Mouse (Mus musculus): ENCODE results near the gene Dnah11.
"Not testable (repeated sequence)": the region's sequence is repeated elsewhere in the genome, so short reads cannot be mapped to it uniquely, and the experiment has no call there.

Dnah11 gene

DNA sequence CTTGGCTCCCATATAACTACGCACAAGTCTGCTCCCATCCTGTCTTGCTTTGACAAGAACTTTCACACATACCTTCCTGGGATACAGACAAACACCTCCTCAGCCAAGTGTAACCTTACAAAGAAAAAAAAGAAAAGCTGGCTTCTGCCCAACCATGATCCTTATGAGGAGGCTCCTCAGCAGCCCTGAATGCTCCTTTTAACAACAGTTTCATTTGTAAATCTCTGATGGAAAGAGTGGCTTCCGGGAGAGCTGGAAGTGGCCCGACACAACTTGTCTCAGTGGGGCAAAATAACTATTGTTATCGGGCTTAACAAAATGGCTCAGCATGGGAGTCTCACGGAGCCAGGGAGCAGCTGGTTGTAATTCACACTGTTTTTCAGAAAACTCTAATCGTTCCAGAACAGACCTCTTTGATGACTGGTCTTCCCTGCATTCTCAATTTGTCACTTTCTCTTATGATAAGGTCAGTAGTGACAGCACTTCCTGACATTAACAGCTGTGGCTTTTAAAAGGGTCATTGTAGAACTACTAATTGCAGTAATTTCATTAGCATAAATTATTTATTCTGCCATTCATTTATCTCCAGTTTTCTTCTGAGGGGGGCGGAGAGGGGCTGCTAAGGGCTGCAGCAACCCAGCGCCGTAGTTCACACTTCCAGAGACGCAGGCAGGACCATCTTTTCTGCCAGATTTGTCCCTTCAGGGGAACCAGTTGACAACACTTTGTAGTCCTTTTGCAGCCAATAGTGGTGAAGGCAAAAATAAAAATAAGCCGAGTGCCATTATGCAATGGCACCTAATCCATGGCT lies 209.6 kb downstream of the Dnah11 start:
- no peak for DNase-seq (ENCODE audit: extremely low read depth, low read depth, low spot score)

DNA sequence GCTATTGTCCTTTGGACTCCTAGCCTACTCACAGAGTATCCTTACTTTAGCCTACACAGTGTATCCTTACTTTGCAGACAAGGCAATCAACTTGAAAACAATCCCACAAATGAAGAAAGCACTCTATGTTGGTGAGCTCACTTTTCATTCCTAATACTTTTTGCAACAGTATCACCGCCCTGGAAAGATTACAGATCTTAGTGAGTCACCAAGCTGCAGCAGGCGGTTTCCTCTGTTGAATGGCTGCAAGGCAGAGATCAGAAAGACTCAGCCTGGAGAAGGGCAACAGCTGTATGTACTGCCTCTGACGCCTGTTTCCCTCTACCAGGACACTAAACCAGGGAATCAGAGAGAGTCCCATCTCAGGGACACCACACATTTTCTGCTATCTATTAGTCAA lies 218.5 kb downstream of the Dnah11 start:
- DNase-seq (ENCODE audit: extremely low read depth, low read depth, low spot score), result no peak

DNA sequence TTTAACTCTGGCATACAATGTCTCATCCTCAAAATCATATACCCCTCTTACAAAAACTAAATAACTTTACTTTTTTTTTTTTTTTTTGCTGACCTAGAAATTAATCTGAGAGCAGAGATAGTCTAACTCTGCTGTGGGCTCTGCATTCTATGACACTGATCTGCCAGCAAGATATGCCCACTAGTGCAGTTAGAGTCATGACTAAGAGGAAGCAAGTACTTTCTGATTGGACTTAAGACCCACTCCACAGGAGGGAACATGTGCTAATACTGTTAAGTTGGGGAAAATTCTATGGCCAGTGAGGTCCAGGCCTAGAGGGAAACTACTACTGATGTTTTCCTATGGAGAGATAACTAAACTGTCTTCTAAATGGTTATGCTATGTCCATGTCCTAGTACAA lies 225.1 kb downstream of the Dnah11 start:
- no peak for DNase-seq (ENCODE audit: extremely low read depth, low read depth, low spot score)

DNA sequence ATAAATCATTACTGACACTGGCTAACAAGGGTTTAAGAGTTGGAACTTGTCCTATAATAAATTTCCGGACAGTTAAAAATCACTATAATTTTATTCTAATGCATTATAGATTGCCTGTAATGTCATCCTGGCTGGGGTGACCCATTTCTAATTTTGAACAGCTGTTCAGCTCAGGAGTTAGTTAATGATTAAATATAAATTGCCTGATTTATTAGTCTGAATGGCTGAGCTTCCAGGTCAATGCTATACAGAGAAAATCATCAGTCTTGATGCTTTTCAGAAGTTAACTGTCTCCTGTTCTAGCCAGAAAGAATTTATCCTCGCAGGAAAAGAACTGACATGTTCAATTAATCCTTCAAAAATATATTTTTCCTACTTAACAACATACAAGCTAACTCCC lies 236.1 kb downstream of the Dnah11 start:
- DNase-seq (ENCODE audit: extremely low read depth, low read depth, low spot score), result no peak

DNA sequence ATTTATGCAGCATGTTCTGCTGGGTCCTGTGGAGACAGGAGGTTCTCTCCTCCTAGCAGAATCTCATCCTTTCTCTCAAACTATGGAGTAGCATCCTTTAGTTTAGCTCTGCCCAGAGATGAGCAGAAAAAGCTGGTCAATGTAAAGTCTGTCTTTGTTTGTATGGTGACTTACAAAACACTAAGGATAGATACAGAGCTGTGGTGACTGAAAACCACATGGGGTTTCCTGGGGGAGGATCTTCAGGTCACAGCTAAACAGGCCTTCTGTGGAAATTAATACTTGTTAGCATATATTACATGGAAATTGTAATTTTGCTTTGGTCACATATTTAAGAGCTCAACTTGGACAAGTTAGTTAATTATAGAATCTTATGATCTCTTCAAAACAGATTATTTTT lies 239.6 kb downstream of the Dnah11 start:
- no peak for DNase-seq (ENCODE audit: extremely low read depth, low read depth, low spot score)

DNA sequence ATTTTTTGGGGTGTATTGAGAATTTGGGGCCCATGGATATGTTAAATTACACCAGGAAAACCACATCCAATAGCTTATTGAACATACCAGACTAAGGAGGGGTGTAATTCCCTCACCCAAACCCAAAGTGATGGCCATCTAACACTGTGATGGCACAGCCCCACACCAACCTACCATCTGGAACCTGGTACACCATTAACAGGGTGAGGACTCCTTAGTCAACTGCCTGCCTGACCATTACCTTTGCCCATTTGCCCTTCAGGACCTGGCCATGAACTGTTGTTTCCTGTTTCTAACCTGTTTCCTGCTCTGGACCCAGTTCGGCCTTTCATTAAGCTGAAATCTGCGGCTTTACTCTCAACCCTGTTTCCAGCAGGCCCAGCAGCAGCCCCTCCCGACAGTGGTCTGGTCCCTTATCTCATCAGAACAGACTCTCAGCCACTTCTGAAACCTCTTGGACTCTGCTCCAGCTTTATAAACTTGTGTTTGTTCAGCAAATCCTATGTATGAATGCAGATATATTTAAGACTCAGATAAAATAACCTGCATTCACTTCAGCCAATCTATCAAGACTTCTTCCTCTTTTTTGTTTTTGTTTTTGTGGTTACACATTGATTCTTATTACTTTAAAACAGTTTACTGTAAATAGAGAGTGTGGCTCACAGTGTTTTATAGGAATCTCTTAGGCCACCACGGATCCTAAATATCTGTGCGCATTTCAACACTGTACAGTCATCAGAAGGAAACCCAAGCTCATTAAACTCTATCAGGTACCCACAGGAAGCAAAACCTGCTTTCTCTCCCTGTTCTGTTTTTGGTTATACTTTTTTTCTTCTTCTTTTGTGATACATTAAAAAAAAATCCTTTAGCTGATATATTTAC lies 251.8 kb downstream of the Dnah11 start:
- no peak for DNase-seq (ENCODE audit: extremely low read depth, low read depth, low spot score)

DNA sequence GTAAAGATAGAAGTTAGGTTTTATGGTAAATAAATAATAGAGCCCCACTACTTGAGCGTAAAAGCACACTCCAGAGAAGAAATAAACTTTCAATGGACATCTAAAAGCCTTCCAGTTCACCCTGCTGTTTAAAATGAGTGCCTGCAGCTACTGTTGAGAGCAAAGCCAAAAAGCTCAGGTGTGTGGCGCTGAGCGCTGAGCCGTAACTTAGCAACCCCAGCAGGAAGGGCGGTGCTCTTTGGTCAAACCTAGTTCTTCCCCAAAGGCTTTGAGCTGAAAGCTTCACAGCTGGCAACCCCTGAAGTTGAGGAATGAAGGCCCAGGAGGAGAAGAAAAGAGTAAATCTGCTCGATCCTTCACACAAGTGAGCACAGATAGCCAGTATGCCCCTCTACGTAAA lies 256.9 kb downstream of the Dnah11 start:
- DNase-seq (ENCODE audit: extremely low read depth, low read depth, low spot score), result no peak

DNA sequence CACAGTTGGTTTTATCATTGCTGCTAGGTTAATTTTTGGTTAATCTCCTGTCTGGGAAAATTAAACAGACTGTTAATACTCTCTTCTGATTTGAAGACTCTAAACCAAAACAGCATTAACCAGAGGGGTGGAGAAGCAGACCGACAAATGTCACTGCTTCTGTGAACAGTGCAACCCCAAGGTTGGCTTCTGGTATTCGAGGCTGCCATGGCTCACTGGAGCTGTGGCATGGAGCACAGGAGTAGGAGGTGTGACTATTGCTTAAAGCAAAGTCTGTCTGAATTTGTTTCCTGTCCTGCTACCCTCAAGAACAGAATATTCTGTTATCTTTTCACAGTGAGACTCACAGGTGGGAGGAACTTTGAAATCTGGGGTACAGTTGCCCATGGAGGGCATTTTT lies 260.6 kb downstream of the Dnah11 start:
- no peak for DNase-seq (ENCODE audit: extremely low read depth, low read depth, low spot score)

DNA sequence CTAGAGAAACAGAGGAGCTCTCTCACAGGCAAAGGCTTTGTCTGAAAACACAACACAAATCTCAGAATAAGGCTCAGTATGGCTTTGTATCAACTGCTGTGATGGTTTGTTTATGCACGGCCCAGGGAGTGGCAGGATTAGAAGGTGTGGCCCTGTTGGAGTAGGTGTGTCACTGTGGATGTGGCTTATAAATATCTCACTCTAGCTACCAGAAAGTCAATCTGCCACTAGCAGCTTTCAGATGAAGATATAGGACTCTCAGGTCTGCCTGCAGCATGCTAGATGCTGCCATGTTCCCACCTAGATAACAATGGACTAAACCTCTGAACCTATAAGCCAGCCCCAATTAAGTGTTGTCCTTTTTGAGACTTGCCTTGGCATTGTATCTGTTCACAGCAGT lies 266.8 kb downstream of the Dnah11 start:
- DNase-seq (ENCODE audit: extremely low read depth, low read depth, low spot score), result no peak

DNA sequence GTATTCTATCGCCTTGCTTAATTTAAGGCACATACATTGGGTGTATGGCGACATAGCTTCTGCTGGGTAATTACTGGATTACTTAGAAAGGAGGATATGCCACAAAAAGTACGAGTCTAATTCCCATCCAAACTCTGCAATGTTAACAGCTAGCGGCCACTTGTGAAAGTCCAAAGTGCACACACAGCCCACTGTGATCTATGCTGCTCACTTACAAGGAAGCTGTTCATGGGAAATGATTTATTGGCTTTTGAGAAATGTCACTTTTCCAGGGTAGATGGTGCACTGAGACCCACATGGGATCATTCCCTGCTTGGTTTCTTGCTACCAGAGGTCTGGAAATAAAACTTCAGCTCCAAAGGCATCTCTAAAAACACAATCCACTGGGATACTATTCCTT lies 269.1 kb downstream of the Dnah11 start:
- no peak for DNase-seq (ENCODE audit: extremely low read depth, low read depth, low spot score)

DNA sequence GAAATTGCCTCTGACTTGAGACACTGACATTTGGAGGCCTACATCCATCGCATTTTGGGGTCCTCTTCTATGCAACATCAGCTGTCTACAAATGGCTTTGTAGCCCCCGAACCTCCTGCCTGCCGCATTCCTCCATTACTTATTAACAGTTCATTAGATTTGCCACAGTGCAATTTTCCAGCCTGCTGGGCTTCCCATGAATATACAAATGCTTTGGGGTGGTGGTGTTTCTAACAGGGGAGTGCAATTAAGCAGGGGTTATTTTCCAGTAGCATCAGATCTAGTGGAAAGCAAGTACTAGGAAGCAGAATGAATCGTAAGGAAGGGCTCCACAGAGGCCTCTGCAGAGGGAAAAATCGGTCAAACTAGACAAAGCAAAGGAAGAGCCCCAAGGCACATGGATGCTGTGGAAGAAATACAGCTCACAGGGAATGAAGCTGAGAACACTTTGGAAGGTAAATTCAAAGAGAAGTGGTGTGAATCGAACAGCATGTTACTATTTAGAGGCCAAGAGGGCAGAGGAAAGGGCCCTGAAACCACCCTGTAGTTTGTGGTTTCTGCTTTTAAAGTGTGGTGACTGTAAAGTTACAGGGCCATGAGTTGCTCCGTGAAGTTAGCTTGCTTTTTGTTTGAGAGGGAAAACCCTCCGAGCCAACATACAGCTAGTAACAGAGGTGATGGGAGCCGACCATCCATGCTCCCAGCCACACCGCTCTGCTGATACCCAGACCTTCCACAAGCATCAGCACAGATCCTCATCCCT lies 282.8 kb downstream of the Dnah11 start:
- no peak for DNase-seq (ENCODE audit: extremely low read depth, low read depth, low spot score)

DNA sequence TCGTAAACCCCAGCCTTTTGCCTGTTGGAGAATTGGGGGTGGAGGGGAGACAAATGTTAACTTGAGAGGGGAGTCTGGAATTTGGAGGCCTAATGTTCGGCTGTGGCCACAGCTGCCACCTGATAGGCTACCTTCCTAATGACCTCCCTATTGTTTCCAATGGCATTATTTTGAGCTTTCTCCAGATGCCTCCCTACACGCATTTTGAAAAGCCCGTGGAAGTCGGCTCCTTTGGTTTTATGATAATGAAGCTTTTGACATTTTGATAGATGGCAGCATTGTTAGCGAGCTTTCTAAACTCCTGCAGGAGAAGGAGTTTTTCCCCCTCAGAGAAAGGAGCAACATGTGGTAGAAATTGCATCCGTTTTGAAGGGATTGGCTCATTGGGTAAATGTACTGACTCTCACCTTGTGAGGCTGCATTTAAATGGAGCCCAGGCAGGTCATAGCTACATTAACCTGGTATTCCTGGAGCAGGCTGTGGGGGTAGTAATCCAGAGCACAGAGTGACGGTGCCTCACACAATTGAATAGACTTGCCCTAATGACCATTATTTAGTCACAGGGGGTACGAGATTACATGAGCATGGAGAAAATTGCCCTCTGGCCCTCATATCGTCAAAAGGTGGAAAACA lies 284.1 kb downstream of the Dnah11 start:
- no peak for DNase-seq (ENCODE audit: extremely low read depth, low read depth, low spot score)

DNA sequence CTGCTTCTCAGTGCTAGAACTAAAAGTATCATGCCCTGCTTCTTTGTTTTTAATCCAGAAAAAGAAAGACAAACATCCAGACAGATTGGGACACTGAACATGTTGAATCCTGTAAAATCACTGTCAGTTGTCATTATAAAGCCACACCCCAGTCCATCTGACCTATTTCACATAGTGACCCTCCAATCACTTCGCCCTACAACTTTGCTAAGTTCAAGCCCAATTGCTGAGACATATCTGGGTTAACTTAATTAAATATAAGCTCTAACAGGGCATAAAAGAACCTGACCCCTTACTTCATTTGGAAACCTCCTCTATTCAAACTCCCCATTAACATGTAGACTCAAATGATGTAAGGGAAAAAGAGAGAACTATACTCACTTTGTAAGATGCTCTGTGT lies 287.4 kb downstream of the Dnah11 start:
- DNase-seq (ENCODE audit: extremely low read depth, low read depth, low spot score), result no peak

DNA sequence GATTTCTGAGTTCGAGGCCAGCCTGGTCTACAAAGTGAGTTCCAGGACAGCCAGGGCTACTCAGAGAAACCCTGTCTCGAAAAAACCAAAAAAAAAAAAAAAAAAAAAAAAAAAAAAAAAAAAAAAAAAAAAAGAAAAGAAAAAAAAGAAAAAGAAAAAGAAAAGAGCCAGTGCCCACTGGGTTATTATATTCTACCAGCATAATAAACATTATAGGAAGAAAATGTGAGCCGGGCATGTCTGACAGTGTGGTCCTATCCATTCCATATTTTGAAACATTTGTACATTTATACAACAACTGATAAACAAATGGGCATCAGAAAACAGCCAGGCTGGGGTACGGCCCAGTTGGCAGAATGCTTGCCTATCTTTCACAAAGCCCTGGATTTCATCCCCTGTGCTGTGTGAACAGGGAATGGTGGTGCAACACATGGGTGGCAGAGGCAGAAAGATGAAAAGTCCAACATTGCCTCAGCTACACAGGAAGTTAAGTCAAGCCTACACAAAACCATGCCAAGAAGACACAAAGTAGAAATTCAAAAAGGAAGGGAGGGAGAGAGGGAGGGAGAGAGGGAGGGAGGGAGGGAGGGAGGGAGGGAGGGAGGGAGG lies 293.5 kb downstream of the Dnah11 start:
- DNase-seq (ENCODE audit: extremely low read depth, low read depth, low spot score), result not testable (repeated sequence)

DNA sequence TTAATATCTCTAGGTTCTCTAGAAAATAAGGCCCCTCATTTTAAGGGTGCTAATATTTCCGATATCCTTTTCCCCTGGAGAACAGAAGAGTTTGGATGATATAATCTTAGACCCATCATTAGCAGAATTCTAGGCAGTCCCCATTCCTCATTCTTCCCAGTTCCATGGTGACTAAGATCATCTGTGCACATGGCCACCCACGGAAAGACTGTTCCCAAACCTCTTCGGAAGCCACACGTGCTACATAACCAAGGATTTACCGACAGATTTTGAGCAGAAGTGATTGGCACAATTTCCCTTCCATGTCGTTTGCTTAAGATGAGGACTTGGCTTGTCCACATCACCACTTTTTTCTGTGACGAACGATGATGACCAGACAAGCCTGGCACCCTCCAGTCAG lies 295.2 kb downstream of the Dnah11 start:
- no peak for DNase-seq (ENCODE audit: extremely low read depth, low read depth, low spot score)

DNA sequence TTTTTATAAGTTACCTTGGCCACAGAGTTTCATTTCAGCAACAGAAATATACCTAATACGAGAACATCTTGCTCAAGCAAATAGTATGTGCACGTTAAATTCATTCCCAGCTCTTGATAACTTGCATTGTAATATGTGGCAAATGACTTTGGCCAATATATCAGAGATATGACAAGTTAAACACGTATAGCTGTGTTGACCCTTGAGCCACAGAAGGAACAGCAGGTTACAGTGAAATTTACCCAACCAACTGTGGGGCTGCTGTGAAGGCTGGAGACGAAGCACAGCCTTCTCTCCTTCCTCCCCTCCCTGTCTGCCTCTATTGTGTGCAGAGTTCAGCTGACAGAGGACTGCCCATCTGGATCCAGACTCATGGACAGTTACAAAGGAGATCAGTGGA lies 297.5 kb downstream of the Dnah11 start:
- not testable (repeated sequence) for DNase-seq (ENCODE audit: extremely low read depth, low read depth, low spot score)

DNA sequence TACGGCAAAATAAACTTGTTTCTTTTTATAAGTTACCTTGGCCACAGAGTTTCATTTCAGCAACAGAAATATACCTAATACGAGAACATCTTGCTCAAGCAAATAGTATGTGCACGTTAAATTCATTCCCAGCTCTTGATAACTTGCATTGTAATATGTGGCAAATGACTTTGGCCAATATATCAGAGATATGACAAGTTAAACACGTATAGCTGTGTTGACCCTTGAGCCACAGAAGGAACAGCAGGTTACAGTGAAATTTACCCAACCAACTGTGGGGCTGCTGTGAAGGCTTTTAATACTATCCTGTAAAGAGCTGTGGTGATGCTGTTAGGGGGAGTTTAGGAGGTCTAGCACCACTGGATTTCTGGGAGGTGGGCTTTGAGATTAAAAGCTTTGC lies 298.0 kb downstream of the Dnah11 start:
- not testable (repeated sequence) for DNase-seq (ENCODE audit: extremely low read depth, low read depth, low spot score)

DNA sequence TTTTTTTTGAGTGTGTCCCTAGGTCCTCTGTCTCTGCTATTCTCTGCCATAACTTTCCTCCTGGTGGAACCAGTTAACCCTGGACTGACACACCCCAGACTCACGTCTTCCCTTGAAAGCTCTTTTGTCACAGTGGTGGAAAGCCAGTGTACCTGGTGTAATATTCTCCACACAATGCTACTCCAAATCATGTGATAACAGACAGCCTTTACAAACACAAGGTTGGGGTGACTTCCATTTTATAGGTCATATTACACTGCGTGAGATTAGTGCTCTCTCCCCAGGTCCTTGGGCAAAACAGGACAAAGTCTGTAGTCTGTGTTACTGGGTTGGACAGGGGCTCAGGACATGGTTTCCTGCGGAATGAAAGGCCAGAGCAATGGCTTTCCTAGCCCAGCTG lies 311.4 kb downstream of the Dnah11 start:
- DNase-seq (ENCODE audit: extremely low read depth, low read depth, low spot score), result no peak

DNA sequence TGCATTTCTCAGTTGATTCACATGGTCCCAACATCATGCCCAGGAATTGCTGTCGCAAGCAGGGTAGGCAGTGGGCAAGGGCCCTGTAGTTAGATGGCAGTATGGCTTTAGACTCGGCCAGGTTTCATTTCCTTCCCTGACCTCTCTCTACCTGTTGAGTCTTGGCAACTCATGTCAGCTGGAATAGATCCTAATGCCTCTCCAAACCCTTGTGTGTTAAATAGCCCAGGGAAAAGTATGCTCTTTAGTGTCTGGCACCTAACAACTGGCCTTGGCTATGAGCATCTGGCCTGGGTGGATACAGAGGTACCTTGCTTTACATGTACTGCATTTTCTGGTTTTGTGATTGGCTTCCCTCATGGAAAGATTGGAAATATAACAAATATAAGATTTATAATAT lies 314.2 kb downstream of the Dnah11 start:
- no peak for DNase-seq (ENCODE audit: extremely low read depth, low read depth, low spot score)

DNA sequence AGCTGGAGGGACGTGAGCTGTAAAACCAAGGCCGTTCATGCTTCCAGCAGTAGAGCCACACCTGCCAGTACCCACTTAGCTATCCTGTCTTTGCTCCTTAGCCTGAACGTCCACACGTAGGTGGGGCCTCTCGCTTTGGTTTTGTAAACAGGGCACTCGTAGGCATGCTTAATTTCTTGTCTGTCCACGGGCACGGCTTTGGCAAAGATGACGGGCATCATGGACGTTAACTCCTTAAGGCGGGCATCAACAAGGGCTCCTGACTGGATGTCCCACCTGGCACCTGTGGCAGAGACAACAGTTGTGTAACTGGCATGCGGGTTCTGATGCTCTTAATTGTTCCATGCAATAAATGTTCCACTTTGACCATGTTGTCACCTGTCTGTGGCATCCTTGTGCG lies 320.5 kb downstream of the Dnah11 start:
- no peak for DNase-seq (ENCODE audit: extremely low read depth, low read depth, low spot score)

DNA sequence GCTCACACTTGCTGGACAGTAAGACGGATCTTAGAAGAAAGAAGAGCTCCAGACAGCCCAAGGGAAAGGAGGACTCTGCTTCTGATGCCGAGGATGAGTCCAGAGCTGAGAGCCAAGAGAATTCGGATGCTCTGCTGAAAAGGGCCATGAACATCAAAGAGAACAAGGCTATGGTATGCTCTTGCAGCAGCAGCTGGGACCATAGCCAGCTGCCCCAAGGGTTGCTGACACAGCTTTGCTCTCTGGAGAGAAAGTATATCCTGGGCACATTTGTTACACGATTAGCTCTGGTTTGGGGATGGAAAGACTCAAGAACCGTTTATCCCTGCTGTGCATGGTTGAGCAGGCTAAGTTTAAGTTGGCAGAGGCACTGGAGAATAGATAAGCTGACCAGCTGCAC lies 326.6 kb downstream of the Dnah11 start:
- DNase-seq (ENCODE audit: extremely low read depth, low read depth, low spot score), result no peak
